Mouse (Mus musculus) CH12F3 (cell line): Measurements from ENCODE around the gene Cers1.

ENCODE experiments used
- in situ Hi-C: fragments of 300-500 bp; cut with MboI; formaldehyde crosslinking; loops from 2 replicates; pipeline ENCODE4 v1.14.3; 2020; ENCODE audit warnings: low sequenced_read_pairs

Gene Cers1

DNA sequence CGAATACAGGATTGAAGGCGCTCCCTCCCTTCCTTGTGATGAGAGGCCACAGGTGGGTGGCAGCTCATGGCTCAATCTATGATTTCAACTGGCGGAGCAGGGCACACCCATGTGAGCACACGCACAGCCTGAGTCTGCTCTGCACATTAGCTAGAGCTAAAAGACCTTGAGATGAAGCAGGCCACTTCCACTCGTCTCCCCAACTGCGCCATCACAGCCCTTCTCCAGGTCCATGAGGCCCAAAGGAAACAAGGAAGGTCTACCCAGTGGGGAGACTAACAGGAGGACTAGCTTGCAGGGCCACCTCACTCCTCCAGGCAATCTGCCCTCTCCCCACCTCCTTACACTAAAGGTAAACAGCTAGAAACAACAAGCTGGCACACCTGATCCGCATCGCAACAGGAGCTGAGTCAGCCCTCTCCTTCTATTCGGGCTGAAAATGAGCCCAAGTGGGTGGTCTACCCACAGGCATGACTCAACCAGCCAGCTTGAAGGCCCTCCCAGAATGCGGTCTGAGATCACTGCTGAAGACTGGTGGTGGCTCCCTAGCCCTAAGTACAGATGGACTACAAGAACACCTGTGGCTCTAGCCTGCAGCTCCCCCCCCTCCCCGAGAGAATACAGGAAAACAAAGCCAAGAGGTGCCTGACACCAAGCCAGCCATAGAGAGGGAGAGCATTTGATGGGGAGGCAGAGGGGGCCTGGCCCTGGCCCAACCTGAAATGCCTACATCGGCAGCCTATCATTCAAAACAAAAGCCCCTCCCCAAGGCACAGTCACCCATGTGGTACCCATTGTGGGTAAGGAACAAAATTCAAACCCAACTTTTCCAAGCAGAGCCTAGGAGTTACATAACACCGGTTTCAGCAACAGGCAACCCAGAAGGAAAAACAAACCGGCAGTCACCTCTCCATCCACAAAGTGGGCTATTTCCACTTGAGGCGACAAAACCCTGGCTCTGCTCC, 35.7 kb downstream of the Cers1 start:
- in situ Hi-C loops = no loop called here

DNA sequence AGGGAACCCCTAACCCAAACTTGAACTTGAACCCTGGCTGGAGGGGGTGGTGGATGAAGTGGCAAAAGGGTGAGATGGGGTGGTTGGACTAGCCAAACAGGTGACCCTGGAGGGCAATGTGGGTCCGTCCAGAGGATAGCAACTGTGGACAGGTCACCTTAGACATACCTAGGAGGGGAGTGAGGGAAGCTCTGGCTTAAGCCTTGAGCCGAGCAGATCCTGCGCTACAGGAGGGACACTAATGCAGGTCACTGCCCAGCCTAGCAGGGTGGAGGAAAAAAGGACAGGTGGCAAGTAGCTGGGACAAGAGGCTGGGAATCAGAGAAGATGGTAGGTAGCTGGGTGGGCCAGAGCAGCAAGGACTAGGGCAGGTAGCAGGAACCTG, 36.4 kb downstream of the Cers1 start:
- in situ Hi-C loops = no loop called here

DNA sequence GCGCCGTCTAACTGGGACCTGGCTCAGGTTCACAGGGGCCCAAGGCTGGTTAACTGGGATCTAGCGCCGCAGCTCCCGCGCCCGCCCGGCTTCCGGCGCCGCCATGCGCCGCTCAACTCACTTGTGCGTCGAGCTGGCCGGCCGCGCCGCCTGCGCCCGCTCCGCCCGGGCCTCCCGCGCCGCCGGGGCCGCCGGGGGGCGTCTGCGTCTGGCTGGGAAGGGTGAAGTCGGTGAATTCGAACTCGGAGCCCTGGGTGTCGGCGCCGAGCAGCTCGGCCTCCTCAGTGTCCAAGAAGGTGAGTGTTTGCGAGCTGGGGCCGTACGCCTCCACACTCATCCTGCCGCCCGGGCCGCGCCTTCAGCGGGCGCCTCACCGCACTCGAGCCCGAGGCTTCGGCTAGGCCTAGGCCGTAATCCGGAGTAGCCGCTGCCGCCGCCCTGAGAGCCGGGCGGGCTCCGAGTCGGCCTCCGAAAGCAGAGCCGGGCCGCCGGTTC, 37.1 kb downstream of the Cers1 start:
- in situ Hi-C loops = no loop called here

DNA sequence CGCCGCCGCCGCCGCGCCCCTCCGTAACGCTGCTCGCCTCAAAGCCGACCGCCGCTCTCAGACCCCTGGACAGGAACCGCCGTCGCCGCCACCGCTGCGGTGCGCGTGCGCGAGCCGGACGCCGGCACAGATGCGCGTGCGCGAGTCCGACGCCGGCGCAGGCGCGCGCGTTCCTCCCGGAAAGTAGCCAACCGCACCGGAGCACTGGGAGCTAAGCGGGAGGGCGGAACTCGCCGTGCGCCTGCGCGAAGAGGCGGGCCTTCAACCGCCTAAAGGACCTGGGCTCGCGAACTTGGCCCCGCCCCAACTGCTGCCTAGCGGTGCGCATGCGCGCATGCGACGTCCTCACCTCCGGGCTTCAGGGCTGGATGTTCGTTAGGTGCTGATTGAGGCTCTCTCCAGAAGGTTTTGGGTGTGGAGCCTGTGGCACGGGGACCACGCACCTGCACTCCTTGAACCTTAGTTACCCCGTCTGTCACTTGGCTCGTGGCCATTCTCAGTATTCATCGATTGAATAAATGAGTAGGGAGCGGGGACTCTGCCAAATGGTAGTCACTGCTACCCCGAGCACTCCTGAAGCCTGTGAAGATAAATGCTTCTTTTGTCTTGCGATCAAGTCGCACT, 37.7 kb downstream of the Cers1 start, which contains the start of gene Upf1:
Upf1 (minus strand) TSS at position 85 of the 624 bp plus-strand sequence.
- in situ Hi-C loops = no loop called here

DNA sequence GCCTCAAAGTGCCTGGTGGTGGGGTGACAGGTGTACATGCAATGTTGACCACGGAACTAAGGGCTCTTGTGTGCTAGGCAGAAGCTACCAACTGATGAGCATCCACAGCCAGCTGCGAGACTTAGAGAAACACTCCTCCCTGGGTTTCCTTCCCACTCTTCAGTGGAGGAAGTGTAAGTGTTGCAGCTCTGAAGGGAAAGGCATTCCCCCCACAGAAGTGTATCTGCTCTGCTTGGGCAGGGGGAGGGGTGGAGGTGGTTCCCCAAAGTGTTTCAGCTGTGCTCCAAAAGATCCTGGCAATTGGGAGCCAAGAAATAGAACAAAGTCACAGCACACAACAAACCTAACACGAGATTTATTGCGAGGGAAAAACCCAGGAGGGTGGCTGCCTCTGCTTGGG, 38.4 kb downstream of the Cers1 start:
- in situ Hi-C loops = no loop called here

DNA sequence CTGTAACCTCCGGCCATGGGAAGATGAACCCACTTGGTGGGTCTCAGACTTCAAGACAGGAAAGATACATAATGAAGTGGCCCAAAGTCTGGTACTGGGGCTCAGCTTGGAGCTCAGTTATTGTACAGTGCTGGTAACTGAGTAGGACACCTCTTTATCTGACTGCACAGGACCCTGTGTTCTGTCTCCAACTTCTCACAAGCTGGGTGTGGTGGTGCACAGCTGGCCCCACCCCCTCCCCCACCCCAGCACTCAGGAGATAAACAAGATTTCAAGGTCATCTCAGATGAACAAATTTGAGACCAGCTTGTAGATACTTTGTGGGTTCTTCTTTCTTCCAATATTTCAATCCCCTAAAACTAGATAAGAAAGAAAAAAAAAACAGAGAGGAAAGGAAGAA, 40.5 kb downstream of the Cers1 start:
- in situ Hi-C loops = no loop called here

DNA sequence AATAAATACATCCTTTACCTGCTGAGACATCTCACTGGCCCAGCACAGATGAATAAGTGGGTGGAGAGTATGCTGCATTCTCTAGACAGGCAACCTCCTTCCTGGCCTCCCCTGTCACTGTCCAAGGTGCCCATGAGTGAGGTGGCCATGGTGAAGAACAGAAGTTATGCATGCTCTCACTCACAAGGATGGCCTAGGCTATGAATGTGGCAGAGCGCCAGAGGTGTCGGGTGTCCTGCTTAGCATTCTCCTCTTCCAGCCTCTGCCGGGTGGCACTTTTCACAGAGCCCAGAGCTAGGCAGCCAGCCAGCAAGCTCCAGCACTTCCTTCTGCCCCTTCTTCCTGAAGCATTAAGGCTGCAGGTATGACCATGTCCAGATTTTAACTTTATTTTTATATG, 43.8 kb downstream of the Cers1 start:
- in situ Hi-C loops = no loop called here

DNA sequence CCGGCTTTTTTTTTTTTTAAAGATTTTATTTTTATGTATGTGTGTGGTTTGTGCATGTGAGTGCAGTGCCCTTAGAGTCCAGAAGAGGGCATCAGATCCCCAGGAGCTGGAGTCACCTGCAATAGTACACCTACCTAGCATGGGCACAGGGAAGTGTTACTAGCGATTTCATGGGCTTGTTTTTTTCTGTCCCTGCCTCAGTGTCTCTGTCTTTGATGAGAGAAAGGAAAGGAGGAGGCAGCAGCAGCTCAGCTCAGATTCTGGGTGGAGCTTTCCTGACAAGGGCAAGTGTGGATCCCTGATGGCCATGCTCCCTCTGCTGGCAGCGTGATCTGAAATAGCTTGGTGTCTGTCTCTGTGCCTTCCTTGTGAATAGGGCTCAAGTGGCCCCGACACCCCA, 45.2 kb downstream of the Cers1 start:
- in situ Hi-C loops = no loop called here

DNA sequence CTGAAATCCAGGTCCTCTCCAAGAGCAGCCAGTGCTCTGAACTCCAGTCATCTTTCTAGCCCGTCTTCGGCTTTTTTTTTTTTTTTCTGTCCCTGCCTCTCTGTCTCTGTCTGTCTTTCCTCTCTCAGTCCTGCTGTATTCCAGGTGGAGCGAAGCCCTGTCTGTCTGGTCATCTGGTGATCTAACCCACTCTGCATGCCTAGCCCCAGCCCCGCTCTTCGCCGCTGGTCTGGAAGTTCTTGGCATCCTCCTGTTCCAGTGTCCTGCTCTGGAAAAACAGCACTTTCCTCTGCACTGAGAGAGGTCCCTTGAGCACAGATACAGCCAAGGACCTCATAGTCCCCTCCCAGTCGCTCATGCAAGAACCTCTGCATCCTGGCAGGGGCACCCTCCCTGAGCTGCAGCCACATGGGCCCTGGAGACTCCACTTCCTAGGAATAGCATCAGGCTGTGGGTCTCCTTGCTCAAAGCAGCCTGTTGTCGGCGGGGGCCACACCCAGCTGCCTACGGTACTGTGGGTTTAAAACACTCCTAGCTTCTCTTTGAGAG, 46.0 kb downstream of the Cers1 start:
- in situ Hi-C loops = no loop called here

DNA sequence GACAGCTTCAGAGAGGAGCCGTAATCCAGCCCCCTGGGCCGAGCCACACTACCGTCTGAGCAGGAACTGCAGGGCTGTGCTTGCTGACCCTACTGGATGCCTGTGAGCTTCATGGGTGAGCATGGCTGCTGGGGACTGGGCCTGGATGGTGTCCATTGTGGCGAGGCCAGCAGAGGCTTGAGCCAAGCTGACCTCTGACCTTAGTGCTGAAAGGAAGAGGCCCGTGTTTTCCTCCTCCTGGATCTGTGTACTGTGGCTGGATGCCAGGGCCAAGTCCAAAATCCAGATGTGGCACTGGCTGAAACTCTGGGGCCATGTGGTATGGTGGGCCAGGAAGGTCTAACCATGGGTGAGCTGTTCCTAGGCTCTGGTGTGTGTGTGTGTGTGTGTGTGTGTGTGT, 48.5 kb downstream of the Cers1 start:
- in situ Hi-C loops = no loop called here

DNA sequence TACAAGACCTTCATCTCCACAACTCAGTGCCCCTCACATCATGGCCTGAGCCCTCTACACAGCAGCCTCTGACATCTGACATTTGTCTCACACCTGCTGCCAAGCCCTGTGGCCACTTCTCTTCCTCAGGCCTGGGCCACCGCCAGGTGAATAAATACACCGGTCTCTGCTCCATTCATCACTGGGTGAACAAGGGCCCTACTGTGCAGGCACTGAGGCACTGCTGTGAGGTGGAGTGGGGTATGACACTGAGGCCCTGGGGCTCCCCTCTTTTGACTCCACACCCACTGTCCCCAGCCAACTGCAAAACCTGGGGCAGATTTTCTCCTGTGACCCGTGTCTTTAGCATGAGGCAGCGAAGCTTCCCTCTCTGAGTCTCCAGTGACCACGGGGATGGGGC, 51.0 kb downstream of the Cers1 start:
- in situ Hi-C loops = no loop called here

DNA sequence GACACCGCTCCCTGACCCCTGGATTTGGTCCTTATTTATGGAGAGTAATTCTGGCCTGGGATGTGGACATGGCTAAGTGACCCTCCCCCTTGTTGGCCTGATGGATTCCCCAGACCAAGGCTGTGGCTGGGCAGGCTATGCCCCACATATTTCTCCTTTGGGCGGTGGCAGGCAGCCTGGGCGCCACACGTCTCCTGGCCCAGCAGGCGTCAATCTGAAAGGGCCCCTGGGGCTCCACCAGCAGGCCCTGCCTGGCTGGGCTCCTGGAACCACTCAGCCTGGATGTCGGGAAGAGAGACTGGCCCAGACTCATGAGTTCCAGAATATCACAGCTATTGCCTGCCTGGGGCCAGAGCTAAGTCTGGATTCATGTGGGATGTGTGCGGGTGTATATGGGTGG, 54.9 kb downstream of the Cers1 start:
- in situ Hi-C loops = no loop called here

DNA sequence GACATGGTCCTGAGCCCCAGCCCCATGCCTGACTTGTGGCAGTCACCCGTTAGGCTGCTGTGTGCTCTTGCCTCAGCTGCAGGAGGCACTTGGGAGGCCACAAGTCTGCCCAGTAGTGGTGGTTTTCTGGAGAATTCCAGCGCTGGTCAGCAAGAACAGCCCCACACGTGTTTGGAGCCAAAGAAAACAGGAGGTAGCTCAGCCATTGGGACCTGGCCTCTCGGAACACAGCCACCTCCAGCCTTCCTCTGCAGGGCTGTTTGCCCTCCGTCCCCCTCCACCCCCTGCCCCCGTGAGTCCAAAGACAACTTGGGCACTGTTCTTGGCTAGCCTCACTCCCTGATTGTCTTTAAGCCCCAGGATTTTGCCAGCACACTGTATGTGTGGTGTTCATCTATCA, 56.4 kb downstream of the Cers1 start:
- in situ Hi-C loops = no loop called here

DNA sequence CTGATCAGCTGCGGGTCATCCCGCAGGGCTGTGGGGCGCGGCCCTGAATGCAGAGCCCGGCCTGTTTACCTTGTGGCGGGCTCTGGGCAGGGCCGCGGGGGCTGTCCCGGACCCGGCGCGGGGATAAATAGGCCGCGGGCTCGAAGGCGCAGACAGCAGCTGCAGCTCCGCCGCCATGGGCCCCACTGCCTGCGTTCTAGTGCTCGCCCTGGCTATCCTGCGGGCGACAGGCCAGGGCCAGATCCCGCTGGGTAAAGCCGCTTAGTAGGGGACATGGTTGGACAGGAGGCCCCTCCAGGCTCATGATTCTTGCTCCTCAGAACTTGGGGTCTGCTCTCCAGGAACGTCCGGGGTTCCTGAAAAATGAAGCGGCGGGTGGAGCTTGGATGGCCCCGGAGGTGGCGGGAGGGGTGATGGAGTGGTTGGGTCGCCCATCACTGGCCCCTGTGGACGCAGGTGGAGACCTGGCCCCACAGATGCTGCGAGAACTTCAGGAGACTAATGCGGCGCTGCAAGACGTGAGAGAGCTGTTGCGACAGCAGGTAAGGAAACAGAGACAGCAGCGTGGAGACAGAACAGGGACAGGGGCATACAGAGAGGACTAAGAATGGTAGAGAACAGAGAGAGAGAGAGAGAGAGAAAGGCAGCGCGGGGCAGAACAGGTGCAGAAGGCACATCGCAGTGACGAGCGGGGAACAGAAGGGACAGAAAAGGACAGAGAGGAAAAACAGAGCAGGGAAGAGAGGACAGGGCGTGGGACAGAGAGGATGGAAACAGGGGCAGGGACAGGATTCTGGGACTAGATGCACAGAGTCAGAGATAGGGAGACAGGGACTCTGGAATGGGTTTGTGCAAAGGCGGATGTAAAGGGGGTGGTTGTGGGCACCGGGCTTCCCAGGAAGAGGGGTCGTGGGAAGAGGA, 58.1 kb downstream of the Cers1 start, which contains the start of gene Comp:
Comp (plus strand) TSS at position 162 of the 921 bp plus-strand sequence.
- in situ Hi-C loops = no loop called here

DNA sequence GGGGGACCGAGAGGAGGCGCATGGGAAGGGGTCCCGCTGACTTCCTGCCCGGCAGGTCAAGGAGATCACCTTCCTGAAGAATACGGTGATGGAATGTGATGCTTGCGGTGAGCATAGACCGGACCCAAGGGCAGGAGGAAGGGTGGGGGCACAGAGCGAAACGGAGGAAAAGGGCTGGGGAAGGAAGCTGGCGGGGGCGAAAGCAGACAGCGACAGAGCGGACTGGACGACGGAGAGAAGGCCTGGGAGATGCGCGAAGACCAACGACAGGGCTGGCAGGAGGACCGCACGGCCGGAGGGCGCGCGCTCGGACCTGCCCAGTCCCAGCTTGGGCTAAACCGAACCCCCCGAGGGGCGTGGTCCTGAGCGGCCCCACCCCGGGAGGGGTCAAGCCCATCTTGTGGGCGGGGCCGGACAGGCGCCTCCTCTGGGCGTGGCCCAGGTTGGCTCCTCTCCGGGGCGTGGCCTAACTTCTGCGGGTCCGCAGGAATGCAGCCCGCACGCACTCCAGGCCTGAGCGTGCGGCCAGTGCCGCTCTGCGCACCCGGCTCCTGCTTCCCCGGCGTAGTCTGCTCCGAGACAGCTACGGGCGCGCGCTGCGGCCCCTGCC, 58.8 kb downstream of the Cers1 start:
- in situ Hi-C loops = no loop called here

DNA sequence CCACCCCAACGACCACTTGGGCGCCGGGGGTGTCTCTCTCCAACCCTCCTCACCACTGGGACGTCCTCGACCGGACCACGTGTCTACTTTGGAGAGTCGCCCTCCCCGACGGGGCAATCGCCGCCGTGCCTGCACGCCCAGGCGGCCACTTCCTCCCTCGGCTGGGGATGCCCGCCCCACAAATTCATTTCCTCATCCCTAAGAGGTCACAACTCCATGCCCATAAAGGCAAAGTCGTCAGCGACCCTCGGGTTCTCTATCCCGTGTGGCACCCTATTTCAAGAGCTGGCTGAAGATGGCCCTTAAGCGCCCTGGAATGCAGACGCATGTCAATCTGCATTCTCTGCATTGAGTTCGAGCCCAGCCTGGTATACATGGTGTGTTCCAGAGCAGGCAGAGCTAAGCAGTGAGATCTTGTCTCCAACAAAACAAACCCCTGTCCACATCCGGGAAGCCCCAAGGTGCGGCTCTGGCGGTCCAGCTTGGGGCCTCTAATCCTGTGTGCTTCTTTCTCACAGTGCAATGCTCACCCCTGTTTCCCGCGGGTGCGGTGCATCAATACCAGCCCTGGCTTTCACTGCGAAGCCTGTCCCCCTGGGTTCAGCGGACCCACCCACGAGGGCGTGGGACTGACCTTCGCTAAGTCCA, 59.8 kb downstream of the Cers1 start:
- in situ Hi-C loops = no loop called here

DNA sequence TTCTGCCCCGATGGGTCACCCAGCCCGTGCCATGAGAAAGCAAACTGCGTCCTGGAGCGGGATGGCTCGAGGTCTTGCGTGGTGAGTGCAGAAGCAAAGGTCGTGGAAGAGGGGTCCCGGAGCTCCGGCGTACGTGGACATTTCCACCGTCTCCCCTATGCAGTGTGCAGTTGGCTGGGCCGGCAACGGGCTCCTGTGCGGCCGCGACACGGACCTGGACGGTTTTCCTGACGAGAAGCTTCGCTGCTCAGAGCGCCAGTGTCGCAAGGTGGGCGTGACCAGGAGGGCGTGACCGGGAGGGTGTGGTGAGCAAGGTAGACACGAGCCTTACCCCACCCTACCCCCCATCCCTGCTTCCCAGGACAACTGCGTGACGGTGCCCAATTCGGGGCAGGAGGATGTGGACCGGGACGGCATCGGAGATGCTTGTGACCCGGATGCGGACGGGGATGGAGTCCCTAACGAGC, 60.7 kb downstream of the Cers1 start:
- in situ Hi-C loops = no loop called here

DNA sequence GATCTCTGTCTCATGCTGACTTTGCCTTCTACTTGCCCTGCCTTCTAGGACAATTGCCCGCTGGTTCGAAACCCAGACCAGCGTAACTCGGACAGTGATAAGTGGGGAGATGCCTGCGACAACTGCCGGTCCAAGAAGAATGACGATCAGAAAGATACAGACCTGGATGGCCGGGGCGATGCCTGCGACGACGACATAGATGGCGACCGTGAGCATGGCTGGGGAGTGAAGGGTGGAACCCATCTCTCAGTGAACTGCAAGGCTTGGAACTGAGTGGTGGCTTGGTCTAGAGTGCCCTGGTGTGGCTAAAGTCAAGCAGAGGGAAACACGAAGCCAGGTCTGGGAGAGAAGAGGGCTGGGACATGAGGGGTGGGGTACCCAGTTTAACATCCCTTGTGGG, 61.5 kb downstream of the Cers1 start:
- in situ Hi-C loops = no loop called here

DNA sequence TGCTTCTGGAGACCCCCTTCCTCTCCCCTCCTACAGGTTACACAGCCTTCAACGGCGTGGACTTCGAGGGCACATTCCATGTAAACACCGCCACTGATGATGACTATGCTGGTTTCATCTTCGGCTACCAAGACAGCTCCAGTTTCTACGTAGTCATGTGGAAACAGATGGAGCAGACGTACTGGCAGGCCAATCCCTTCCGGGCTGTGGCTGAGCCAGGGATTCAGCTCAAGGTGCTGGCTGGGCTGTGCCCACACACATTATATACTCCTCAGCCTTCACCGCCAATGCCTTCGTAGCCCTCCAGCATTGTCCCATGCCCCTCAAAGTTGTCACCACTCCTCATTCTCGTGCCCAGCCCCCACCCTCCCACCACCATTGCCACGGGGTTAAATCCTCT, 64.5 kb downstream of the Cers1 start:
- in situ Hi-C loops = no loop called here
